Mouse (Mus musculus) c-Kit-positive CD71-positive TER-119-positive erythroid progenitor cells, embryonic 14.5 days (primary cell): ENCODE data around the gene Khk.
"Not testable (repeated sequence)": the region's sequence is repeated elsewhere in the genome, so short reads cannot be mapped to it uniquely, and the experiment has no call there.

Experiments used
- DNase-seq: peaks from one replicate; pipeline ENCODE4 v3.0.0-alpha.2; 2013; ENCODE audit warnings: low spot score

Khk gene

GRCm38 (mm10) chr5:30921256-30922033 lies at the start of gene Khk:
Gene Khk, plus strand, starts transcription at chr5:30921431.
- DNase-seq = peak; percentile 93

- no peak for DNase-seq
Measured at GRCm38 (mm10) chr5:30872574-30872973, 48.7 kb upstream of the Khk start.

GRCm38 (mm10) chr5:30874365-30874764 lies 46.9 kb upstream of the Khk start:
- DNase-seq = no peak

GRCm38 (mm10) chr5:30878616-30879015 lies 42.6 kb upstream of the Khk start:
- DNase-seq = no peak

- no peak for DNase-seq
Measured at GRCm38 (mm10) chr5:30879347-30879943, 41.8 kb upstream of the Khk start.

- not testable (repeated sequence) for DNase-seq
Measured at GRCm38 (mm10) chr5:30881839-30882238, 39.4 kb upstream of the Khk start.

GRCm38 (mm10) chr5:30886209-30886608 lies 35.0 kb upstream of the Khk start:
- no peak for DNase-seq

- DNase-seq = no peak
Measured at GRCm38 (mm10) chr5:30886731-30887130, 34.5 kb upstream of the Khk start.

GRCm38 (mm10) chr5:30887331-30887761 lies 33.9 kb upstream of the Khk start:
- peak; percentile 78 for DNase-seq

GRCm38 (mm10) chr5:30887858-30888336 lies 33.3 kb upstream of the Khk start:
- DNase-seq = peak; percentile 97

- peak; percentile 90 for DNase-seq
Measured at GRCm38 (mm10) chr5:30888337-30889087, 32.7 kb upstream of the Khk start, which contains the start of gene Agbl5. Gene Agbl5, plus strand, starts transcription at chr5:30888694.

GRCm38 (mm10) chr5:30889088-30889754 lies 32.0 kb upstream of the Khk start:
- peak; percentile 21 for DNase-seq

- no peak for DNase-seq
Measured at GRCm38 (mm10) chr5:30890375-30890774, 30.9 kb upstream of the Khk start.

- DNase-seq = no peak
Measured at GRCm38 (mm10) chr5:30901860-30902259, 19.4 kb upstream of the Khk start.

GRCm38 (mm10) chr5:30907413-30908059 lies 13.7 kb upstream of the Khk start, which contains the start of gene Ost4:
Gene Ost4, minus strand, starts transcription at chr5:30907788.
- peak; percentile 94 for DNase-seq

- DNase-seq = no peak
Measured at GRCm38 (mm10) chr5:30908426-30909299, 12.6 kb upstream of the Khk start.

GRCm38 (mm10) chr5:30909300-30909659 lies 12.0 kb upstream of the Khk start:
- DNase-seq = no peak

GRCm38 (mm10) chr5:30909863-30910262 lies 11.4 kb upstream of the Khk start:
- DNase-seq = no peak

- DNase-seq = no peak
Measured at GRCm38 (mm10) chr5:30910481-30910880, 10.8 kb upstream of the Khk start.

GRCm38 (mm10) chr5:30912156-30912555 lies 9.1 kb upstream of the Khk start:
- DNase-seq = no peak
